8 mouse cellular contexts compared by ENCODE assay signal in the genomic region with DNA sequence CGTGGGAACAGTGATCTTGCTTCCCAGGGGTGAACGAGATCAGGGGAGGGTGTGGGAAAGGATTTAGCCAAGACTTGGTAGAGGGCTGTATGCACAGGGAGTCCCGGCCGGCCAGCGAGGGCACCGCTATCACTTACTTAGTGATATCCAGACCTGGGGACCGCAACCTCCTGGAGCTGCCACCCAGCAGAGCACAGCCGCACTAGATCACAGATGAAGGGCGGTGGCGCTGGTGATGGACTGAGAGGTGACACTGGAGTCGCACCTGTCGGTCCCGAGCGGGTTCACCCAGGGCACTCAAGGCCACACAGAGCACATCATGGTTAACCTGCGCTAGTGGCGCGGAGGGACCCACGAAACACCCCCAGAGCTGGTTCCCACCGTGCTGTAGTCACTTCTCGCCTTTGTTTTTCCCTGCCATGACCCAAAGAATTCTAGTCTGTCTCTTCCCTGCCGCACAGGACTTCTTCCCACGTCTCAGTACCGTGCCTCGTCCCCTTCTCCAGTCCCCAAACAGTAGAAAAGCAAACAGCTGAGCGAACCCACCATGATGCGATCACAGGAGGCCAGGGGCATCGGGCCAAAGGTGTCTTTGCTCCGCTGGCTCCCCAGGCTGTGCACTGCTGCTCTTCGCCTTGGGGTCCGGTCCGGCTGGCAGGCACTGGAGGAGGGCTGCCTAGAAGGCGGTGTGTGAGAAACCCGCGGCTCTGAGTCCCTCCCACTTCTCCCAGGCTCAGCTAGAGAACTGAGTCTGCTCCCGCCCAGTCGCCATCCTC. TPM values are rescaled to one million over a fixed set of nuclear protein-coding genes. Genes with fewer than 3 reads are reported as not detected.
A peak's percentile ranks its signal among the peaks of the same experiment; 100 is the strongest.
DNase-seq lines count a peak whose midpoint lies in the region; ATAC-seq and TF ChIP-seq lines count a peak whose summit lies in the region.

A gene (minus strand): TSS at position 664 of the 776 bp plus-strand sequence.

- H3K79me2 ChIP-seq in CH12.LX (replicated peaks; ENCODE audit: control insufficient read depth, extremely low read depth, insufficient read depth, poor library complexity, severe bottlenecking) = no peaks in the 10 kb centered on the region

- no peaks in the 10 kb centered on the region for H3K36me3 ChIP-seq in CH12.LX (replicated peaks in 1 of 2; ENCODE audit: control insufficient read depth in 1 of 2, insufficient read depth in 1 of 2, low read length in 1 of 2)
- no peaks in the 10 kb centered on the region for H3K36me3 ChIP-seq in lung, embryonic 14.5 days (ENCODE audit: insufficient read depth)

- H3K9me3 ChIP-seq in CH12.LX (replicated peaks; ENCODE audit: low read length) = no peaks in the 10 kb centered on the region
- H3K9me3 ChIP-seq in lung, embryonic 14.5 days (ENCODE audit: low read depth, low read length) = no peaks in the 10 kb centered on the region

- H3K27ac ChIP-seq in CH12.LX (ENCODE audit: insufficient read depth, low read depth) = no peak within 1 kb of the TSS
- peak within 1 kb of the TSS; percentile 59 for H3K27ac ChIP-seq in brown adipose tissue, adult 24 weeks (replicated peaks; ENCODE audit: low read depth, low read length)
- H3K27ac ChIP-seq in lung, embryonic 14.5 days (ENCODE audit: low read depth) = peak within 1 kb of the TSS; percentile 88

- WGBS in lung, embryonic 14.5 days = under 1% methylated on average over 36 of the region's 36 CpGs

- no peak for TF ChIP-seq RAD21 in CH12.LX (IDR thresholded peaks at IDR 0.05; ENCODE audit: low read depth, low read length)

- dilution Hi-C loops in CH12.LX (cut with MboI; ENCODE audit: extremely low pct_ligation_motif_present, extremely low pct_unique_long_range_greater_than_20kb, low sequenced_read_pairs) = no loop called here

- H3K27me3 ChIP-seq in CH12.LX (replicated peaks) = no peaks in the 10 kb centered on the region
- no peaks in the 10 kb centered on the region for H3K27me3 ChIP-seq in lung, embryonic 14.5 days (ENCODE audit: insufficient read depth, low read length)

- TF ChIP-seq CTCF in CH12.LX (conservative IDR thresholded peaks at IDR 0.05 in 1 of 2, IDR thresholded peaks at IDR 0.05 in 1 of 2; ENCODE audit: low read depth in 2 of 2, low read length in 2 of 2) = no peak
- no peak for TF ChIP-seq CTCF in lung, embryonic 14.5 days (IDR thresholded peaks at IDR 0.05; ENCODE audit: low read depth)

- TF ChIP-seq EP300 in CH12.LX (IDR thresholded peaks at IDR 0.05; ENCODE audit: low read length) = no peak

- peak within 1 kb of the TSS; percentile 23; the same call in 1 of the 2 replicates for H3K4me2 ChIP-seq in CH12.LX (ENCODE audit: insufficient read depth, low read depth, poor library complexity, severe bottlenecking)
- peak within 1 kb of the TSS; percentile 75 for H3K4me2 ChIP-seq in lung, embryonic 14.5 days

- peaks cover 7 to 9% of the 10 kb centered on the region in 2 experiments for H3K4me1 ChIP-seq in CH12.LX (ENCODE audit: control insufficient read depth in 1 of 2, insufficient read depth in 2 of 2)
- H3K4me1 ChIP-seq in brown adipose tissue, adult 24 weeks (ENCODE audit: control insufficient read depth, insufficient read depth, insufficient read length, low read length) = no peaks in the 10 kb centered on the region
- peaks cover 13% of the 10 kb centered on the region for H3K4me1 ChIP-seq in lung, embryonic 14.5 days (ENCODE audit: insufficient read depth)

- no peak within 1 kb of the TSS for H3K9ac ChIP-seq in CH12.LX (ENCODE audit: insufficient read depth, low read depth)
- peak within 1 kb of the TSS; percentile 81 for H3K9ac ChIP-seq in lung, embryonic 14.5 days

- H3K4me3 ChIP-seq in CH12.LX (replicated peaks in 1 of 3; ENCODE audit: low read depth in 2 of 3, low read length in 2 of 3, poor library complexity in 1 of 3) = no peak within 1 kb of the TSS
- H3K4me3 ChIP-seq in brown adipose tissue, adult 24 weeks (ENCODE audit: insufficient read depth, low read depth, low read length) = peak within 1 kb of the TSS; percentile 54
- H3K4me3 ChIP-seq in lung, embryonic 14.5 days (ENCODE audit: low read depth, low read length) = peak within 1 kb of the TSS; percentile 69

- TF ChIP-seq POLR2A in CH12.LX (IDR thresholded peaks at IDR 0.05; ENCODE audit: low read depth, low read length) = no peak

- peak; percentile 19 for DNase-seq in CH12.LX (ENCODE audit: extremely low read depth)
- DNase-seq in layer of hippocampus, adult 9-11 months = peak; percentile 26
- peak; percentile 86 for DNase-seq in lung, embryonic 14.5 days
- DNase-seq in ovary, postnatal 36 days (ENCODE audit: low spot score) = peak; percentile 64
- DNase-seq in urinary bladder, postnatal 14 days (ENCODE audit: low spot score) = peak; percentile 40

- in situ Hi-C loops in CH12.LX (cut with MboI; ENCODE audit: low pct_ligation_motif_present, low pct_unique_long_range_greater_than_20kb, low sequenced_read_pairs) = no loop called here

- peak; percentile 91 for ATAC-seq in frontal cortex, adult (ENCODE audit: low TSS enrichment)
- ATAC-seq in hematopoietic stem cell, adult 5-6 weeks (replicated peaks in 1 of 2; ENCODE audit: insufficient read depth in 1 of 2, low FRiP score in 2 of 2, low TSS enrichment in 1 of 2, low read depth in 1 of 2, poor library complexity in 2 of 2, severe bottlenecking in 2 of 2) = peak; percentile 58 to 74
- ATAC-seq in lung, embryonic 14.5 days (ENCODE audit: insufficient read depth) = peak; percentile 95

TF ChIP-seq in CH12.LX, 34 proteins besides CTCF, POLR2A, EP300 and RAD21:
- TF ChIP-seq RCOR1 (conservative IDR thresholded peaks at IDR 0.05; ENCODE audit: low read depth, low read length) (no peak), UBTF (IDR thresholded peaks at IDR 0.05; ENCODE audit: low read depth, low read length) (no peak), MYC (IDR thresholded peaks at IDR 0.05; ENCODE audit: low read depth, low read length) (no peak), ZKSCAN1 (IDR thresholded peaks at IDR 0.05; ENCODE audit: borderline replicate concordance, low read depth, low read length) (no peak), BHLHE40 (IDR thresholded peaks at IDR 0.05; ENCODE audit: low read depth, low read length) (no peak), MAZ (IDR thresholded peaks at IDR 0.05; ENCODE audit: low read depth, low read length) (no peak), MXI1 (IDR thresholded peaks at IDR 0.05; ENCODE audit: low read depth, low read length) (no peak), MAX (IDR thresholded peaks at IDR 0.05; ENCODE audit: low read length) (no peak), IRF4 (IDR thresholded peaks at IDR 0.05; ENCODE audit: low read depth, low read length) (no peak), MAFK (IDR thresholded peaks at IDR 0.05; ENCODE audit: insufficient replicate concordance, low read length) (no peak), CHD2 (IDR thresholded peaks at IDR 0.05; ENCODE audit: low read length) (no peak), JUND (conservative IDR thresholded peaks at IDR 0.05; ENCODE audit: low read depth, low read length) (no peak), ETS1 (conservative IDR thresholded peaks at IDR 0.05; ENCODE audit: low read depth, low read length) (no peak), POLR2AphosphoS2 (IDR thresholded peaks at IDR 0.05; ENCODE audit: low read depth, low read length) (no peak)

RNA-seq across cellular contexts. Expression of the gene that starts here (rescaled TPM):
- total RNA-seq in CH12.LX (2012; rRNA removed) (not detected in 2 replicates), CH12.LX (2014; rRNA removed) (not detected in 2 replicates)
- not detected in 2 replicates for polyA plus RNA-seq in CH12.LX (2012; ENCODE audit: insufficient read length, low read depth)
- polyA plus RNA-seq in brown adipose tissue, adult 24 weeks (2012; ENCODE audit: insufficient read depth, insufficient read length, missing spikeins) = 2.8 and 4.3 TPM in 2 replicates
- 13.3 and 18.3 TPM in 2 replicates for total RNA-seq in hematopoietic stem cell, adult 5-6 weeks (2017)
- polyA plus RNA-seq in lung, embryonic 14.5 days (2014; fragmentation: Nextera tagmentation; extraction: Ambion mirVana) = 111 and 117 TPM in 2 replicates

Comparison
In these comparisons a context has a peak if more than half of its experiments do, and no peak if none do; other contexts are left out.
1. RNA of the gene that starts here (total RNA-seq): 13.3 to 18.3 TPM in hematopoietic stem cell, adult 5-6 weeks; not detected in CH12.LX; every median in the first group is over 10 times any median in the second.
2. RNA of the gene that starts here (polyA plus RNA-seq): 111 to 117 TPM in lung, embryonic 14.5 days; 2.8 to 4.3 TPM in brown adipose tissue, adult 24 weeks and not detected in CH12.LX; every median in the first group is over 10 times any median in the second.
3. Peak in DNase-seq and H3K4me2 ChIP-seq in CH12.LX; RNA of the gene not detected or under 1 TPM.
4. DNase-seq: peak in every context shown above with its lines; median percentile 86 in lung, embryonic 14.5 days; 64 in ovary, postnatal 36 days; 40 in urinary bladder, postnatal 14 days; 26 in layer of hippocampus, adult 9-11 months; 19 in CH12.LX.
5. H3K4me3 ChIP-seq: peak in brown adipose tissue, adult 24 weeks (single experiment) and lung, embryonic 14.5 days (single experiment); none in CH12.LX (0 of 3).
6. Peak in every context shown above with its lines, with median percentiles within 50 percentile points of each other: ATAC-seq.